Mouse (Mus musculus): ENCODE results near the gene Zfp14.

DNA sequence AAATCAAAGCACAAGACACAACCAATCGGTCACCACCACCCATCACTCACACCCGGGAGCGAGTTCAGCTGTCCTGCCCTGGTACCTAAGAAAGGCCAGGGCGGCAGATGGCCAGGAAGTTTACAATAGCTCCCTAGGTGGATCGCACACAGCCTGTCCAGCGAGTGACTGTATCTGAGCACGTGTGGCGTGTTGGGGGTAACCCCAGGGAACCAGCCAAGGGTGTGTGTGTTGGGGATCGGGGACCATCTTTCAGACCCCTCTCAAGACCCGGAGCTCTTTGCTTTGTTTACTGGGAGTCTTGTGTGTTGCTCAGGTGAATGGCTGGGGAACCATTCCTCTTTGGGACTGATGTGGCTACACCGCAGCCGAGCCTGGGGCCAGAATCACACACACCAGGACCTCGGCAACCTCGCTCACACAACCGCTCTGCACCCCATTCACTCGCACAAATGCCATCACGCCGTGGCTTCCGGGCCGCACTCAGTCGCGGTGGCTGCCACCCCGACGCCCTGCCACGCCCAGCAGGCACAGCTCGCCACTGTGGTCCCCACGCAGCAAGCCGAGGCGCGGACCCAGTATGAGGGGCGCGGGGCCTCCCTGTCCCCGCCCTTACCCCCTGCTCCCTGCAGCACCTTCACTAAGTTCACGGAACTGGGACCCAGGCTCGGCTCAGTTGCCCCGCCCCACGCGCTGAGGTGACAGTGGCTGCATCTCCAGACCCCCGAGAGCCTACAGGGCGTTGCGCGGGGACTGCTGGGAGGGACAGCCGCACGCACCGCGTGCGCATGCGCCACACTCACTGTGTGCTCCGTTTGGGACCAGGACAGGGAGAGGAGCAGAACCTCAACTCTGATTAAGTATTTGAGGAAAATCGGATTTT is 21.2 kb upstream of the Zfp14 start, which contains the start of gene Zfp82:
- TF ChIP-seq CTCF (IDR thresholded peaks at IDR 0.05; ENCODE audit: extremely low read depth, insufficient read depth, low read length) (no peak), POLR2A (IDR thresholded peaks at IDR 0.05; ENCODE audit: extremely low read depth, insufficient read depth, low read length) (peak; percentile 84)
